Mouse (Mus musculus) intestine, postnatal 0 days (tissue): ENCODE measurements at regions not wholly inside any gene's neighbourhood (a gene's known extent, or its start where the extent isn't known, plus 50 kb on each side); places are given as distances from the start of the nearest gene placed in this dataset.

Source experiments
- ATAC-seq: fragments of 200-750 bp; cut with Nextera tagmentation; 2 replicates; pipeline ENCODE4 v1.8.0; 2017; ENCODE audit warnings: mild to moderate bottlenecking, moderate TSS enrichment, moderate library complexity
- H3K27ac ChIP-seq: fragments of 300-500 bp; sonication (generic); 2 replicates; pipeline ENCODE4 v1.5.1; 2014; ENCODE audit warnings: mild to moderate bottlenecking, low read depth, low read length, moderate library complexity
- H3K27me3 ChIP-seq: fragments of 300-500 bp; sonication (generic); replicated peaks from 2 replicates; pipeline ENCODE4 v1.6.1; 2014; ENCODE audit warnings: low read length, mixed read lengths; ENCODE audit not compliant: control insufficient read depth, insufficient read depth
- H3K36me3 ChIP-seq: fragments of 300-500 bp; sonication (generic); 2 replicates; pipeline ENCODE4 v1.6.1; 2014; ENCODE audit warnings: mild to moderate bottlenecking, moderate library complexity; ENCODE audit not compliant: control insufficient read depth, insufficient read depth
- H3K4me1 ChIP-seq: fragments of 300-500 bp; sonication (generic); replicated peaks from 2 replicates; pipeline ENCODE4 v1.6.1; 2014; ENCODE audit warnings: antibody characterized with exemption, low read length, mixed read lengths; ENCODE audit not compliant: control insufficient read depth, insufficient read depth
- H3K4me2 ChIP-seq: fragments of 300-500 bp; sonication (generic); replicated peaks from 2 replicates; pipeline ENCODE4 v1.6.1; 2014; ENCODE audit warnings: low read depth, mild to moderate bottlenecking, moderate library complexity
- H3K4me3 ChIP-seq: fragments of 300-500 bp; sonication (generic); 2 replicates; pipeline ENCODE4 v1.5.1; 2014; ENCODE audit warnings: low read depth, low read length
- H3K9ac ChIP-seq: fragments of 300-500 bp; sonication (generic); 2 replicates; pipeline ENCODE4 v1.6.1; 2014; ENCODE audit warnings: mild to moderate bottlenecking, low read depth, low read length
- H3K9me3 ChIP-seq: fragments of 300-500 bp; sonication (generic); 2 replicates; pipeline ENCODE4 v1.6.1; 2016; ENCODE audit warnings: mixed run types; ENCODE audit not compliant: control insufficient read depth
- CTCF ChIP-seq: sonication (generic); IDR thresholded peaks from 2 replicates; pipeline ENCODE4 v1.5.1; 2016; ENCODE audit warnings: low read depth, mild to moderate bottlenecking, control low read depth, antibody characterized with exemption, moderate library complexity
- WGBS: fragments of 180-500 bp; shearing (Covaris S2); extraction: QIAGEN DNeasy Blood & Tissue Kit; methylation state at CpG from one replicate; pipeline ENCODE4 v1.1.7; 2014; 5-methylcytosine and 5-hydroxymethylcytosine counted together

DNA sequence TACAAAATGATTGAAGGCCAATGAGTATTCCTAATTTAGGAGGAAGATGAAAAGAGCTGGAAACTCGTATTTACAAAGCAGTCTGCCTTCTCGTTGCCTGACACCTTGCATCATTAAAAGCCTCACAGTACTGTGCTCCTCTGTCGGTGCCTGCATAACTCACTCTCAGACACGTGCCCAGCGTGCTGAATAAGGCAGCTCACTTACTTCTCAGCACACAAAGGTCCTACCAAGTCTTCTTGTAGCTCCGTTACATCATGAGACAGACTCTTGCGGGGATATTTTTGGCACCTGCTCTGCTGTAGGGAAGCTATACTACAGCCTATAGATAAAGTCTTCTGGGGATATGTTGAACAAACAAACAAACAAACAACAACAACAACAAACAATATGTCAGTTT, 400.0 kb upstream of the Atp11b start:
- WGBS = 62% methylated on average over 7 of the region's 7 CpGs
- no peak overlapping the region for H3K4me2 ChIP-seq
- no peak overlapping the region for H3K27ac ChIP-seq
- no peak for TF ChIP-seq CTCF
- no peak overlapping the region for H3K9ac ChIP-seq
- no peaks in the 10 kb centered on the region for H3K36me3 ChIP-seq
- H3K27me3 ChIP-seq = no peaks in the 10 kb centered on the region
- no peaks in the 10 kb centered on the region for H3K4me1 ChIP-seq
- no peak for ATAC-seq
- no peaks in the 10 kb centered on the region for H3K9me3 ChIP-seq
- no peak overlapping the region for H3K4me3 ChIP-seq

DNA sequence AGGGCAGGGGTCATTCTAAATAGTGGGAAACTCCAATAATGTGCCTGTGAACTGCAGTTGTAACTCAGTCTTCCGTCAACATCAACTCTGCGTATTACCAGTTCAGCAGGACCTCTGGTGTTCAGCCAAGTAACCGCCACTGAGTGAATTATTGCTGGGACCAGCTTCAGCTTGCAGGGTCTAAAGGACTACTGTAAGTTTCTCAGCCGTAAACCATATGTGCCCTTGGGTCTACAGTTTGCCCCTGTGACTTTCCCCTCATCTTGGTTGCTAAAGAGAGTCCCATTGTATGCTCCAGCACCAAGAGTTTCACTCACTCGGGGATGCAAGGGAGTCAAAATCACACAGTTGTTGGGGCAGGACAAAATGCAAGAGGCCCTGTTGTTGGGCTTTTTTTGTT, 399.6 kb upstream of the Atp11b start:
- Histone ChIP-seq H3K36me3 (no peaks in the 10 kb centered on the region), H3K9ac (no peak overlapping the region), H3K9me3 (no peaks in the 10 kb centered on the region), H3K4me1 (no peaks in the 10 kb centered on the region), H3K4me2 (no peak overlapping the region), H3K4me3 (no peak overlapping the region), H3K27me3 (no peaks in the 10 kb centered on the region), H3K27ac (no peak overlapping the region)
- ATAC-seq = no peak
- no peak for TF ChIP-seq CTCF
- 59% methylated on average over 5 of the region's 5 CpGs for WGBS

DNA sequence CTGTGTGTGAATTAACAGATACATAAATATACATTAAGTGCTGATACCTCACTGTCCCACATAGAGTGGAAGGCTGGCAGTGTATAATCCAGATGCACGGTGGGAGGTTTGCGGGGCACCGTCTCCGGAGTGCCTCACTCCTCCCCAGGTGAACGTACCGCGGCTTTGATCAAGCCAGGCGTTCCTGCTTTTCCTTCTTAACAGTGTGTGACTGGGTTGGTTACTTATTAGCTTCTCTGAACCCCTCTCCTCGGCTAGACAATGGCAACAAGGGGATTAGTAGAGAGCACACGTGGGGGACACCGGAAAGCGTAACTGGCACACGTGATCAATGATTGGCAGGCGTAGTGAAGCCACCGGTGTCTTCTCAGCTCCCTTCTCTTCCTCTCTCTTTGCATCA, 396.8 kb upstream of the Atp11b start:
- 40% methylated on average over 15 of the region's 15 CpGs for WGBS
- H3K4me3 ChIP-seq = no peak overlapping the region
- H3K9me3 ChIP-seq = no peaks in the 10 kb centered on the region
- ATAC-seq = no peak
- no peak overlapping the region for H3K4me2 ChIP-seq
- TF ChIP-seq CTCF = no peak
- H3K4me1 ChIP-seq = no peaks in the 10 kb centered on the region
- no peak overlapping the region for H3K27ac ChIP-seq
- no peaks in the 10 kb centered on the region for H3K27me3 ChIP-seq
- no peaks in the 10 kb centered on the region for H3K36me3 ChIP-seq
- H3K9ac ChIP-seq = no peak overlapping the region

DNA sequence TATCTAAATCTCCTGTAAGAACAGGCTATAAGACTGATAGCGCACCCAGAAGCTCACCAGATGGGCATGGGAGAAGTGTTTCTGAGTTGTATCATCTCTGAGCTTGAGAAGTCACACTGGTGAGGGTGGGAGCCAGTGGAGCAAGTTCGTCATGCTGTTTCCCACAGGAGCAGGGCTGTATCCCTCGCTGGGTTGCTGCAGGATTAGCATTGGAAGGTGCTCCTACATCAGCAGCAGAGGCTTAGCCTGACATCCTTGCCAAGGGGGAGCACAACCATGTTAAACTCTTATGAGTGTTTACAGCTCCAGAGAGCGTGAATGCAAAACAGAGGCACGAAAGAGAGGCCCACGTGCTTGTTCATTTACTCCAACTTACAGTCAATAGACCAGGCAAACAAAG, 395.4 kb upstream of the Atp11b start:
- ATAC-seq = no peak
- Histone ChIP-seq H3K9ac (no peak overlapping the region), H3K36me3 (no peaks in the 10 kb centered on the region), H3K4me3 (no peak overlapping the region), H3K4me1 (no peaks in the 10 kb centered on the region), H3K27me3 (no peaks in the 10 kb centered on the region), H3K9me3 (no peaks in the 10 kb centered on the region), H3K27ac (no peak overlapping the region), H3K4me2 (no peak overlapping the region)
- TF ChIP-seq CTCF = no peak
- 63% methylated on average over 6 of the region's 6 CpGs for WGBS

DNA sequence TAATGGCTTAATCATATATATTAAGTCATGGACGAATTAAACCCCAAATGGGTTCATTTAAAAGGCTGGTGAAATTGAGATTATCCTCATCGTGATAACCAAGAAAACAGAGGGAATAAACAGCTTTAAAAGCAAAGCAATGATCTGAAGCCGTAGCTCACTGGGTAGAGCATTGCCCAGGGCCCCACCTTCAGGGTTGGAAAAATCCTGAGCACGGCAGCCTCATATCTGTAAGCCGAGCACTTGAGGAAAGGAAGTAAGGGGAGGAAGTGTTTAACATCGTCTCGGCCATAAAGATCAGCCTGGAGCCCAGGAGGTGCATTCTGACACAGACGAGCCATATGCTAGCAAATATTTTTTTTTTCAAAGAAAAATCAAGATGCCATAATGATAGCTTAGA, 394.6 kb upstream of the Atp11b start:
- ATAC-seq = no peak
- no peak overlapping the region for H3K27ac ChIP-seq
- no peaks in the 10 kb centered on the region for H3K4me1 ChIP-seq
- no peak for TF ChIP-seq CTCF
- no peak overlapping the region for H3K9ac ChIP-seq
- no peak overlapping the region for H3K4me3 ChIP-seq
- H3K4me2 ChIP-seq = no peak overlapping the region
- no peaks in the 10 kb centered on the region for H3K27me3 ChIP-seq
- 25% methylated on average over 8 of the region's 8 CpGs for WGBS
- no peaks in the 10 kb centered on the region for H3K9me3 ChIP-seq
- H3K36me3 ChIP-seq = no peaks in the 10 kb centered on the region

DNA sequence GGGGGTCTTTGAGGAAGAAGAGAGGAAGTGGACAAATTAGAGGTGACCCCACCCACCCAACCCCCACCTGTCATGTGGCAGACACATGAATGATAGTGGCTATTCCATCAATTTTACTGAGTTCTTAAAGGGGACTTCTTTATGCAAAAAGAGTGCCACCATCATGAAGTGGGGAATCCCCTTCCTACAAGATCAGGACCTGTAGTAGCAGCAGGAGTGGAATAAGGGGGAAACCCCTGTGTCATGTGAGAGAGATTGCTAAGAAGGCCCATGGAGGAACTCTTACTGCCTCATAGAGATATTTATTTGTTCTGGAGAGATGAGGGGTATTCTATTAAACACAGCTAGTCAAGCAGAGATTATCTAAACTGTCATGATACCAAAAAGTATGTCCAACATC, 393.4 kb upstream of the Atp11b start:
- no peak overlapping the region for H3K4me2 ChIP-seq
- no peaks in the 10 kb centered on the region for H3K9me3 ChIP-seq
- no peak for TF ChIP-seq CTCF
- H3K27me3 ChIP-seq = no peaks in the 10 kb centered on the region
- no peak for ATAC-seq
- no peaks in the 10 kb centered on the region for H3K36me3 ChIP-seq
- H3K9ac ChIP-seq = no peak overlapping the region
- H3K27ac ChIP-seq = no peak overlapping the region
- H3K4me1 ChIP-seq = no peaks in the 10 kb centered on the region
- no peak overlapping the region for H3K4me3 ChIP-seq

DNA sequence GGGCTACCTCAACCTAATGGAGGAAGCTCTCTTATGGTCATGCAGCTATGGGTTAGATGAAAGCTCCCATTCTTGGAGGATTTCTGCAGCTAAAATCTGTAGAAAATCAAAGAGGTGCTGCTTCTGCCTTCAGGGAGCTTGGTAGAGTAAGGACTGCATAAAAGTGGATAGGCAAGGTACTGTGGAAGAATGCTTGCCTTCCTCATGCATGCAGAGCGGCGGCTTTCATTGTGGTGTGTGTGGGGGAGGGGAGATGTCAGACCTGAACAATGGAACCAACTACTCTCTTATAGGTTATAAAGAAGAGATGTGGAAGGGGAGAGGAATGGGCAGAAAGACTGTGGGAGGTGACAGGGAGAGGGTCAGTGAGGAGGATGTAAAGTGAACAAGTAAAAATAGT, 392.8 kb upstream of the Atp11b start:
- TF ChIP-seq CTCF = no peak
- Histone ChIP-seq H3K9me3 (no peaks in the 10 kb centered on the region), H3K9ac (no peak overlapping the region), H3K4me1 (no peaks in the 10 kb centered on the region), H3K4me3 (no peak overlapping the region), H3K27ac (no peak overlapping the region), H3K36me3 (no peaks in the 10 kb centered on the region), H3K27me3 (no peaks in the 10 kb centered on the region), H3K4me2 (no peak overlapping the region)
- 88% methylated on average over 2 of the region's 2 CpGs for WGBS
- no peak for ATAC-seq
